Mouse (Mus musculus): ENCODE data around the gene Cckar.

DNA sequence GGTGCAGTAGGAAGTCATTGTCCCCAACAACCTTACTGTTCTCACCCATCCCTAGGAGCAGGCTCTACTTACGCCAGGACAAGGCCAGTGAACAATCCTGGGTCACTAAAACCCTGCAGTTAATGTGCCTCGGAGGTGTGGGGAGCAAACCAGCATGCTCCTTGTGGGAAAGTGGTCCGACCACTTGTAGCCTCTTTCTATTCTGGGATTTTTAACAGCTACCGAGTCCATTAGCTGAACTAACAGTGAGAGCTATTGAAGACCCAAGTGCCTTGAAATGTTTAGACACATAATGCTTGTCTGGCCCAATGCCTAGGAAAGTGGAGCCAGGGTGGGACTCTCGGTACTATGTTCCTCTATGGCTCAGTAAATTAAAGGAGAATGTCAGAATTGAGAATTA, 9.0 kb upstream of the Cckar start:
- TF ChIP-seq CTCF (IDR thresholded peaks at IDR 0.05) = no peak
- no peak for TF ChIP-seq EP300 (IDR thresholded peaks at IDR 0.05; ENCODE audit: insufficient read depth, low read depth, low read length)
- TF ChIP-seq POLR2A (IDR thresholded peaks at IDR 0.05; ENCODE audit: insufficient read depth, low read depth, low read length) = no peak
